In the genomic region with DNA sequence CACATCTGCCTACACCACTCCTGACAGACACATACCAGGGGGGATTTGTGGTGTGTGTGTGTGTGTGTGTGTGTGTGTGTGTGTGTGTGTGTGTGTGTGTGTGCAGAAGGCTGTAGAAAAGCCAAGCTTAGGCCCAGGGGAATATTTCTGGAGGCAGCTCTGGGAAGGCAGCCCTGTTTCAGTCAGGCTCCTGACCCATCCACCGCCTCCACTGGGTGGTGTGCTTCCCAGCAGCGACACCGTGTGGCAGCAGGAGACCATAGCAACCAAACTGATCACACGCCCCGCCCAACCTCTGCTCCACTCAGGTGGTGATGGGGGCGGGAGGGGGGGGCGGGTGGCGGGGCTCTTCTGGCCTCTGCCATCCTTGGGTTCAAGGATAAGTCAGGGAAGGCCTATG, we compare ENCODE assay signal across 8 mouse cellular contexts. TPM values are rescaled to one million over a fixed set of nuclear protein-coding genes. Genes with fewer than 3 reads are reported as not detected.
DNase-seq lines count a peak whose midpoint lies in the region; ATAC-seq and TF ChIP-seq lines count a peak whose summit lies in the region.

No protein-coding gene starts in this region.

- no peak overlapping the region for H3K9ac ChIP-seq in liver, embryonic 12.5 days
- H3K9ac ChIP-seq in hindbrain, embryonic 16.5 days (ENCODE audit: low read depth, low read length) = peak overlapping the region; percentile 51
- H3K9ac ChIP-seq in midbrain, embryonic 11.5 days (ENCODE audit: low read length) = no peak overlapping the region

- H3K9me3 ChIP-seq in liver, embryonic 12.5 days (replicated peaks) = no peaks in the 10 kb centered on the region
- no peaks in the 10 kb centered on the region for H3K9me3 ChIP-seq in hindbrain, embryonic 16.5 days (ENCODE audit: control insufficient read depth, low read length)
- H3K9me3 ChIP-seq in midbrain, embryonic 11.5 days (ENCODE audit: control insufficient read depth, low read length) = no peaks in the 10 kb centered on the region

- DNase-seq in liver = peak; percentile 67
- peak; percentile 88 for DNase-seq in cerebellum, adult 9-10 months
- peak; percentile 74 to 75 for DNase-seq in frontal cortex, postnatal 14 days (ENCODE audit: low spot score in 2 of 2)
- DNase-seq in left cerebral cortex, adult 2 months (ENCODE audit: extremely low spot score in 1 of 2, low spot score in 2 of 2) = peak; percentile 83 to 85
- DNase-seq in midbrain, embryonic 11.5 days (ENCODE audit: low spot score, missing footprints) = peak; percentile 94

- H3K4me3 ChIP-seq in liver, embryonic 12.5 days = no peak overlapping the region
- H3K4me3 ChIP-seq in hindbrain, embryonic 16.5 days (ENCODE audit: low read length) = no peak overlapping the region
- no peak overlapping the region for H3K4me3 ChIP-seq in left cerebral cortex, adult 2 months
- no peak overlapping the region for H3K4me3 ChIP-seq in midbrain, embryonic 11.5 days (ENCODE audit: low read depth, low read length)
- H3K4me3 ChIP-seq in small intestine, adult 2 months (ENCODE audit: low read depth, low read length) = no peak overlapping the region

- H3K4me2 ChIP-seq in liver, embryonic 12.5 days = no peak overlapping the region
- peak overlapping the region; percentile 19; the same call in 1 of the 2 replicates for H3K4me2 ChIP-seq in hindbrain, embryonic 16.5 days (ENCODE audit: low read length)
- no peak overlapping the region for H3K4me2 ChIP-seq in midbrain, embryonic 11.5 days

- peak; percentile 73 for TF ChIP-seq CTCF in left cerebral cortex, adult 2 months (IDR thresholded peaks at IDR 0.05)
- TF ChIP-seq CTCF in small intestine, adult 2 months (IDR thresholded peaks at IDR 0.05; ENCODE audit: extremely low read depth, insufficient read length, insufficient replicate concordance, low read depth, low read length) = peak; percentile 85

- peaks cover 7% of the 10 kb centered on the region; the same call in 1 of the 2 replicates for H3K4me1 ChIP-seq in liver, embryonic 12.5 days
- peaks cover 13% of the 10 kb centered on the region for H3K4me1 ChIP-seq in hindbrain, embryonic 16.5 days (ENCODE audit: control insufficient read depth, insufficient read depth, low read depth, low read length)
- H3K4me1 ChIP-seq in midbrain, embryonic 11.5 days (ENCODE audit: control insufficient read depth, insufficient read depth, low read length) = no peaks in the 10 kb centered on the region
- peaks cover 19% of the 10 kb centered on the region for H3K4me1 ChIP-seq in small intestine, adult 2 months (ENCODE audit: control insufficient read depth, insufficient read depth, insufficient read length, low read length)

- no peak for TF ChIP-seq POLR2A in small intestine, adult 2 months (IDR thresholded peaks at IDR 0.05; ENCODE audit: low read depth, low read length)

- no peak; the same call in 1 of the 2 replicates for ATAC-seq in liver, embryonic 12.5 days
- peak; percentile 66 for ATAC-seq in hindbrain, embryonic 16.5 days
- peak; percentile 47; the same call in 1 of the 2 replicates for ATAC-seq in midbrain, embryonic 11.5 days (ENCODE audit: low FRiP score)

- intact Hi-C loops in left cerebral cortex, adult 2 months (cut with DNase I) = no loop called here

- WGBS in liver, embryonic 12.5 days (ENCODE audit: insufficient replicate concordance) = 0% methylated on average over 8 of the region's 8 CpGs
- WGBS in hindbrain, embryonic 16.5 days = 0% methylated on average over 3 of the region's 8 CpGs
- WGBS in midbrain, embryonic 11.5 days = 2% methylated on average over 8 of the region's 8 CpGs
- WGBS in small intestine, adult 2 months = 2% methylated on average over 8 of the region's 8 CpGs

- H3K27ac ChIP-seq in liver, embryonic 12.5 days = no peak overlapping the region
- H3K27ac ChIP-seq in hindbrain, embryonic 16.5 days (ENCODE audit: low read depth, low read length) = peak overlapping the region; percentile 45
- H3K27ac ChIP-seq in left cerebral cortex, adult 2 months = peak overlapping the region; percentile 17; the same call in 1 of the 2 replicates
- H3K27ac ChIP-seq in midbrain, embryonic 11.5 days (ENCODE audit: low read depth, low read length) = no peak overlapping the region
- no peak overlapping the region for H3K27ac ChIP-seq in small intestine, adult 2 months (ENCODE audit: insufficient read depth, low read depth, low read length)

- H3K27me3 ChIP-seq in liver, embryonic 12.5 days (replicated peaks) = peaks cover 14% of the 10 kb centered on the region
- H3K27me3 ChIP-seq in hindbrain, embryonic 16.5 days (replicated peaks; ENCODE audit: control insufficient read depth, insufficient read depth, low read length) = no peaks in the 10 kb centered on the region; the same call in 1 of the 2 replicates
- no peaks in the 10 kb centered on the region; the same call in 1 of the 2 replicates for H3K27me3 ChIP-seq in midbrain, embryonic 11.5 days (ENCODE audit: control insufficient read depth, insufficient read depth, low read length)
- no peaks in the 10 kb centered on the region for H3K27me3 ChIP-seq in small intestine, adult 2 months (ENCODE audit: control insufficient read depth, insufficient read depth, low read length)

- H3K36me3 ChIP-seq in liver, embryonic 12.5 days = no peaks in the 10 kb centered on the region
- peaks cover 12% of the 10 kb centered on the region; the same call in 1 of the 2 replicates for H3K36me3 ChIP-seq in hindbrain, embryonic 16.5 days (ENCODE audit: control insufficient read depth, insufficient read depth, low read length)
- H3K36me3 ChIP-seq in midbrain, embryonic 11.5 days (ENCODE audit: control insufficient read depth, insufficient read depth, low read length) = no peaks in the 10 kb centered on the region
- peaks cover 21% of the 10 kb centered on the region for H3K36me3 ChIP-seq in small intestine, adult 2 months (ENCODE audit: control insufficient read depth, insufficient read depth, low read length)

RNA-seq across cellular contexts. Expression of a gene that starts 24.6 kb away (rescaled TPM):
- 5.7 TPM in 2 replicates for polyA plus RNA-seq in liver, embryonic 12.5 days (2016; fragmentation: Nextera tagmentation; extraction: Ambion mirVana)
- 2.7 and 2.9 TPM in 2 replicates for polyA plus RNA-seq in hindbrain, embryonic 16.5 days (2015; fragmentation: Nextera tagmentation; extraction: Ambion mirVana)
- total RNA-seq in left cerebral cortex, adult 2 months (2021) = 1 to 10 TPM; 3.6 TPM
- 0.62 and 0.92 TPM in 2 replicates for polyA plus RNA-seq in midbrain, embryonic 11.5 days (2014; fragmentation: Nextera tagmentation; extraction: Ambion mirVana)
- polyA plus RNA-seq in small intestine, adult 2 months (2012; rRNA removed) = 3.7 and 7.2 TPM in 2 replicates

Comparison
In these comparisons a context has a peak if more than half of its experiments do, and no peak if none do; other contexts are left out.
1. H3K27ac ChIP-seq: peak in hindbrain, embryonic 16.5 days (single experiment) and left cerebral cortex, adult 2 months (single experiment); none in liver, embryonic 12.5 days (single experiment), midbrain, embryonic 11.5 days (single experiment) and small intestine, adult 2 months (single experiment).
2. Peak in every context shown above with its lines, with median percentiles within 50 percentile points of each other: DNase-seq.